Mouse (Mus musculus) A20 (cell line): ENCODE data around the gene Gm3448.

Source experiments
- DNase-seq: peaks from one replicate; pipeline ENCODE4 v3.0.0-alpha.2; 2011; ENCODE audit warnings: low read depth, low spot score

The Gm3448 gene

DNA sequence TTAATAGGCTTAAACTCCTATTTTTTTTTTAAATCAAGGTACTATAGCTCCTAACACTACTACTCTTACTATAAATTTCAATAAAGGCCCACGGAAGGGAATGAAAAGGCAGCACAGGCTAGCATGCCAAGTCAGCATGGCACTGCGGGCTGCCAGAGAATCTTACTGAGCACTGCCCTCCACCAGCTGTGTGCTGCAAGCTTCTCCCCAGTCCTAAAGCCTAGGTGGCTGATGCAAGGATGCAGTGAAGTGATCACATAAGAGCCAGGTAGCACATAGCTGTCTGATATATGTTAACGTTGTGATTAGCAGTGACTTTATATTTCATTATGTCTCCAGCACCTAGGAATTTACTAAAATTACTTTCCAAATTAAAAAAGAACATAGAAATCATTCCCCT is 81.4 kb downstream of the Gm3448 start:
- DNase-seq, result peak; percentile 74

DNA sequence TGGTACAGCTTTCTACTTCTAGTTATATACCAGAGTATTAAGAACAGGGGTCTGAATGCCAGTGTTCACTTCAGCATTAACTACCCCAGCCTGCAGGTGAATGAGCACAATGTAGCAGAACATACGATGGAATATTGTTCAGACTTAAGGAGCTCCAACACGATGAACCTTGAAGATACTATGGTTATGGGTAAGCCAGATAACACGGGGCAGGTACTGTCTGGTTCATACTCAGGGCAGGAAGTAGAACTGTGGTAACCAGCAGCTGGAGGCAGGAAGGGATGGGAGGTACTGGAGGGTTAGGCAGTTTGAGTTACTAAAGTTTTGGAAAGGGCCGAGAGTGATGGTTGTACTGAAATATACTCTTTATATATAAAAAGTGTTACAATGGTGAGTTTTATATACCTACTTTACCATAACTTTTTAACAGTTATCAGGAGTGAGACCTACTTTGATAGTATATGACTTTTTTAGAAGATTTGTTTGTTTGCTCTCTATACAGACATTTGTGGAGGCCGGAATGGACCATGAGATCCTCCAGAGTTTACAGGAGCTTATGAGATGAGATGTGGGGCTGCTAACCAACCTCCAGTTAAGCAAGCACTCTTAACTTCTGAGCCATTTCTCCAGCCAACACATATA is 82.5 kb downstream of the Gm3448 start:
- DNase-seq, result no peak

DNA sequence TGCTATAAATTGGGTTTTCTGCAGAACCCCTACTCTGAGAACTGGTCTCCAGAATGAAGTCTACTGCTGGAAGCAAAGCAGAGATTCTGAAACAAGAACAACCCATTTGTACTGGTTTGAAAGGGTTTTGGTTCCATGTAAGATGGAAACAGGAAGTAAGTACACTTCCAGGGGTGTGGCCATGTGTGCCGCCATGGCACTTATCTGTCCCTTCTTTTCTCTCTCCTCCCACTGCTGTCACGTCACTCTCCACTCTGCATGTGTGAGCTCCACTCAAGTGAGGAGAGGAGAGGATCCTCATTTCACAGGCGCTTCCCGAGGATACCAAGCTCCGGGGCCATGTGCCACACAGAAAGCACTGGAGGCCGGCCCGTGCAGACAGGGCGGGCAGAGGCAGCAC is 87.9 kb downstream of the Gm3448 start:
- peak; percentile 46 for DNase-seq

DNA sequence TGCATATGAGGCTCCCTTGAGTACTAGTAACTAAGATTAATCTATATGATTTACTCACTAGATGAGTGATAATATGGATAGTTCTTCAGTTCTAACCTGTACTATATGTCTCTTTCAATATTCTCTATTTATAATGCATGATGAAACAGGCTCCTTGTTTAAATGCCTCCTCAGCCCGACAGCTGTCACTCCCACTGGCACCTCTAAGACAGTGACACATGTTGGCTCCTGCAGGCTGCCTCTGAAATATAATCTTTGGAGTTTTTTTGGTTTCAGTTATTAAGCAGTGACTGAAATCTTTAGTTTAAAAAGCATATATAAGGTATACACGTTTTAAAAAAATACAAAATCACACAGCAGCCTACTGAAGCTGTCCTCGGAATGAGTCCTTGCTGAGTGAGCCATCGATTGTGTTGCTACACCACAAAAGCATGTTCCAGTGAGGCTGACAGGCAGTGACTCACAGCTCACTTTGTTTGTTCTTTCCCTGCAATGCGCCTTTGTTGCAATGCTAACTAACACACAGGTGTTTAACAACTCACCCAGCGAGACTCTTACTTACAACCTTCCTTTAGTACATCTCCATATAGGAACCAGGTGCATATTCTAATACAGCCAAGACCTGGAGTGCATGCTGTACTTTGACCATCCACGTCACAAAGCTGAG is 92.0 kb downstream of the Gm3448 start:
- no peak for DNase-seq
